Comparison of ENCODE assay signal across 26 mouse cellular contexts in the genomic region with DNA sequence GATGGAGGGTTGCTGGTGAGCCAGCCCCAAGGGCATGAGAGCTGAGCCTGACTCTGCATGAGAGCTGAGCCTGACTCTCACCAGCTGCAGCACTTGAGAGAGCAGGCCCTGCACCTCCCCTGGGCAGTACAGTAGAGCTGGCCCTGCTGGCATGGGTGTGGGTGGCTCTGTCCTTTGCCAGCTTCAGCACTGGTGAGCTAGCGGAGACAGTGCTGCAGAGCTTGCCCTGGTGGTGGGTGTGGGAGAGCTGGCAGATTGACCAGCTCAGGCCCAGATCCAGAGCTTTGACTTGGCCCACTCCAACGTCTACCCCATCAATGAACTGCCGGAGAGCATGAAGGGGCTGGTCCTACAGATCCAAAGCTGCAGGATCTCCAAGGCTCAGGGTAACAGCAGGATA. TPM values are rescaled to one million over a fixed set of nuclear protein-coding genes. Genes with fewer than 3 reads are reported as not detected.
DNase-seq lines count a peak whose midpoint lies in the region; ATAC-seq lines count a peak whose summit lies in the region.
"Had no signal": no experiment of that assay in that cellular context is flagged by ENCODE, and none has a peak within 500 bp of the region (broad histone marks: within the 10 kb centered on the region; RNA-seq: fewer than 3 reads in every experiment).

No protein-coding gene starts in this region.

- DNase-seq in forebrain, embryonic 10.5 days (ENCODE audit: extremely low spot score, low spot score), result no peak
- DNase-seq in hindbrain, embryonic 10.5 days (ENCODE audit: low spot score), result no peak
- DNase-seq in left cerebral cortex, postnatal 4 days, result peak; percentile 51
- DNase-seq in left cerebral cortex, adult 18-20 months (ENCODE audit: low spot score in 2 of 2), result no peak
- DNase-seq in 3134 (ENCODE audit: extremely low read depth, insufficient read length, low spot score), result peak; percentile 34
- DNase-seq: adrenal gland, adult 8-10 months; adrenal gland, postnatal 14 days; adrenal gland, postnatal 36 days; B cell, adult 2 months; cerebellum, adult 11-12 months; cerebellum, adult 2 months; cerebellum, adult 9-10 months; cerebellum, postnatal 36 days had no signal

- H3K36me3 ChIP-seq in forebrain, embryonic 10.5 days (replicated peaks), result no peaks in the 10 kb centered on the region
- no peaks in the 10 kb centered on the region for H3K36me3 ChIP-seq in forebrain, embryonic 16.5 days (ENCODE audit: control insufficient read depth, insufficient read depth)
- no peaks in the 10 kb centered on the region for H3K36me3 ChIP-seq in hindbrain, embryonic 16.5 days (ENCODE audit: control insufficient read depth, insufficient read depth, low read length)
- H3K36me3 ChIP-seq in hindbrain, embryonic 10.5 days, result no peaks in the 10 kb centered on the region
- H3K36me3 ChIP-seq: embryonic facial prominence, embryonic 10.5 days; embryonic facial prominence, embryonic 12.5 days; forebrain, embryonic 12.5 days; forebrain, embryonic 15.5 days; G1E had no signal

- intact Hi-C loops in left cerebral cortex, postnatal 4 days (cut with DNase I), result no loop called here

- H3K27me3 ChIP-seq in forebrain, embryonic 10.5 days (ENCODE audit: poor library complexity, severe bottlenecking), result peaks cover 66% of the 10 kb centered on the region
- peaks cover 6% of the 10 kb centered on the region for H3K27me3 ChIP-seq in forebrain, embryonic 16.5 days (replicated peaks; ENCODE audit: control insufficient read depth, insufficient read depth, low read length)
- peaks cover 17% of the 10 kb centered on the region for H3K27me3 ChIP-seq in hindbrain, embryonic 16.5 days (replicated peaks; ENCODE audit: control insufficient read depth, insufficient read depth, low read length)
- peaks cover 83% of the 10 kb centered on the region for H3K27me3 ChIP-seq in hindbrain, embryonic 10.5 days (ENCODE audit: insufficient read depth, poor library complexity, severe bottlenecking)

- H3K4me3 ChIP-seq in forebrain, embryonic 10.5 days, result no peak overlapping the region
- no peak overlapping the region for H3K4me3 ChIP-seq in forebrain, embryonic 16.5 days (replicated peaks; ENCODE audit: low read length)
- H3K4me3 ChIP-seq in hindbrain, embryonic 16.5 days (ENCODE audit: low read length), result no peak overlapping the region
- H3K4me3 ChIP-seq in hindbrain, embryonic 10.5 days, result no peak overlapping the region
- H3K4me3 ChIP-seq: embryonic facial prominence, embryonic 10.5 days; embryonic facial prominence, embryonic 12.5 days; forebrain, embryonic 12.5 days; forebrain, embryonic 15.5 days had no signal

- no peak for ATAC-seq in forebrain, embryonic 16.5 days
- ATAC-seq in hindbrain, embryonic 16.5 days, result peak; percentile 45; the same call in 1 of the 2 replicates
- no peak for ATAC-seq in frontal cortex, adult (ENCODE audit: low TSS enrichment)
- ATAC-seq: activated CD4-positive, CD25-positive, alpha-beta regulatory T cell, adult 4 months; CD4-positive, CD25-positive, alpha-beta regulatory T cell, adult 4 months; forebrain, embryonic 15.5 days; Patski had no signal

- H3K4me1 ChIP-seq in forebrain, embryonic 10.5 days, result peaks cover 20% of the 10 kb centered on the region
- no peaks in the 10 kb centered on the region; the same call in 1 of the 2 replicates for H3K4me1 ChIP-seq in forebrain, embryonic 16.5 days (replicated peaks; ENCODE audit: control insufficient read depth, insufficient read depth, low read length)
- H3K4me1 ChIP-seq in hindbrain, embryonic 16.5 days (ENCODE audit: control insufficient read depth, insufficient read depth, low read depth, low read length), result no peaks in the 10 kb centered on the region
- H3K4me1 ChIP-seq in hindbrain, embryonic 10.5 days (replicated peaks), result no peaks in the 10 kb centered on the region
- H3K4me1 ChIP-seq: embryonic facial prominence, embryonic 10.5 days; embryonic facial prominence, embryonic 12.5 days had no signal

- peak overlapping the region; percentile 30 for H3K27ac ChIP-seq in forebrain, embryonic 10.5 days
- no peak overlapping the region for H3K27ac ChIP-seq in forebrain, embryonic 16.5 days (ENCODE audit: low read length)
- no peak overlapping the region for H3K27ac ChIP-seq in hindbrain, embryonic 16.5 days (ENCODE audit: low read depth, low read length)
- no peak overlapping the region for H3K27ac ChIP-seq in hindbrain, embryonic 10.5 days
- H3K27ac ChIP-seq: embryonic facial prominence, embryonic 10.5 days; embryonic facial prominence, embryonic 12.5 days; forebrain, embryonic 12.5 days; forebrain, embryonic 15.5 days had no signal

- peaks cover 4% of the 10 kb centered on the region; the same call in 1 of the 2 replicates for H3K9me3 ChIP-seq in forebrain, embryonic 10.5 days
- no peaks in the 10 kb centered on the region for H3K9me3 ChIP-seq in forebrain, embryonic 16.5 days (ENCODE audit: control insufficient read depth, low read length)
- H3K9me3 ChIP-seq in hindbrain, embryonic 16.5 days (ENCODE audit: control insufficient read depth, low read length), result 0 out of 2 replicates have a peak, but pooled peaks cover 2% of the 10 kb centered on the region
- no peaks in the 10 kb centered on the region for H3K9me3 ChIP-seq in hindbrain, embryonic 10.5 days
- H3K9me3 ChIP-seq: embryonic facial prominence, embryonic 10.5 days; embryonic facial prominence, embryonic 12.5 days; forebrain, embryonic 15.5 days; G1E had no signal

- 89% methylated on average over 3 of the region's 3 CpGs for WGBS in forebrain, embryonic 10.5 days
- whole genome bisulfite sequencing in forebrain, embryonic 16.5 days, result 89% methylated on average over 3 of the region's 3 CpGs
- whole genome bisulfite sequencing in hindbrain, embryonic 16.5 days, result 80% methylated on average over 3 of the region's 3 CpGs
- WGBS in hindbrain, embryonic 10.5 days, result 87% methylated on average over 3 of the region's 3 CpGs

- H3K4me2 ChIP-seq in forebrain, embryonic 16.5 days (ENCODE audit: low read length), result no peak overlapping the region
- H3K4me2 ChIP-seq in hindbrain, embryonic 16.5 days (ENCODE audit: low read length), result no peak overlapping the region
- H3K4me2 ChIP-seq: embryonic facial prominence, embryonic 12.5 days; forebrain, embryonic 12.5 days; forebrain, embryonic 15.5 days had no signal

- H3K9ac ChIP-seq in forebrain, embryonic 16.5 days (replicated peaks; ENCODE audit: low read depth, low read length), result no peak overlapping the region
- no peak overlapping the region for H3K9ac ChIP-seq in hindbrain, embryonic 16.5 days (ENCODE audit: low read depth, low read length)
- H3K9ac ChIP-seq: embryonic facial prominence, embryonic 12.5 days; forebrain, embryonic 12.5 days; forebrain, embryonic 15.5 days had no signal

RNA-seq across cellular contexts. Expression of a gene that starts 22.3 kb away (rescaled TPM):
- 10.5 and 11.2 TPM in 2 replicates for polyA plus RNA-seq in forebrain, embryonic 10.5 days (2016; fragmentation: Nextera tagmentation; extraction: Ambion mirVana)
- polyA plus RNA-seq in forebrain, embryonic 16.5 days (2015; fragmentation: Nextera tagmentation; extraction: Ambion mirVana), result 4.7 and 5.7 TPM in 2 replicates
- polyA plus RNA-seq in hindbrain, embryonic 16.5 days (2015; fragmentation: Nextera tagmentation; extraction: Ambion mirVana), result 6.1 and 11.4 TPM in 2 replicates
- 1.4 and 1.9 TPM in 2 replicates for polyA plus RNA-seq in hindbrain, embryonic 10.5 days (2016; fragmentation: Nextera tagmentation; extraction: Ambion mirVana)
- total RNA-seq in left cerebral cortex, postnatal 4 days (2021), result 10 to 100 TPM; 30.9 to 34.9 TPM
- 10 to 100 TPM; 19.5 to 22.6 TPM for total RNA-seq in left cerebral cortex, adult 18-20 months (2021)
- total RNA-seq: adrenal gland, adult 18-20 months; adrenal gland, adult 8-10 months; adrenal gland, postnatal 14 days; adrenal gland, postnatal 36 days; CH12.LX had no signal
- polyA plus RNA-seq: activated CD4-positive, CD25-positive, alpha-beta regulatory T cell, adult 4 months; CD4-positive, CD25-positive, alpha-beta regulatory T cell, adult 4 months; G1E; Patski had no signal

Comparison
In these comparisons a context has a peak if more than half of its experiments do, and no peak if none do; other contexts are left out.
1. DNase-seq: peak in left cerebral cortex, postnatal 4 days (single experiment) and 3134 (single experiment); none in forebrain, embryonic 10.5 days (single experiment), hindbrain, embryonic 10.5 days (single experiment) and left cerebral cortex, adult 18-20 months (0 of 2).